Mouse (Mus musculus) lung, adult 2 months (tissue): Measurements from ENCODE around the gene Epsti1.

Experiments
- CTCF ChIP-seq: fragments of 200-500 bp; IDR thresholded peaks from 2 replicates; pipeline ENCODE4 v1.5.1; 2011; ENCODE audit warnings: mild to moderate bottlenecking, low read length, control low read depth; ENCODE audit not compliant: insufficient read depth
- POLR2A ChIP-seq: fragments of 200-500 bp; IDR thresholded peaks from 2 replicates; pipeline ENCODE4 v1.6.1; 2011; ENCODE audit warnings: low read depth, mild to moderate bottlenecking, control low read depth, low read length, borderline replicate concordance; ENCODE audit errors: extremely low read depth

GRCm38 (mm10) chr14:77905466-77905865 lies 1.4 kb downstream of the Epsti1 start:
- TF ChIP-seq POLR2A, result no peak
- TF ChIP-seq CTCF, result no peak
